Mouse (Mus musculus): Measurements from ENCODE around the gene Smad3.

GRCm38 (mm10) chr9:63722350-63722749 lies 35.4 kb downstream of the Smad3 start:
- TF ChIP-seq GATA1 (IDR thresholded peaks at IDR 0.05; ENCODE audit: borderline replicate concordance, low read length) (no peak), FLI1 (IDR thresholded peaks at IDR 0.05; ENCODE audit: low read length) (no peak)
